Mouse (Mus musculus): ENCODE results near the gene Gtf2ird1.
"Not testable (repeated sequence)": the region's sequence is repeated elsewhere in the genome, so short reads cannot be mapped to it uniquely, and the experiment has no call there.

Gtf2ird1 gene

DNA sequence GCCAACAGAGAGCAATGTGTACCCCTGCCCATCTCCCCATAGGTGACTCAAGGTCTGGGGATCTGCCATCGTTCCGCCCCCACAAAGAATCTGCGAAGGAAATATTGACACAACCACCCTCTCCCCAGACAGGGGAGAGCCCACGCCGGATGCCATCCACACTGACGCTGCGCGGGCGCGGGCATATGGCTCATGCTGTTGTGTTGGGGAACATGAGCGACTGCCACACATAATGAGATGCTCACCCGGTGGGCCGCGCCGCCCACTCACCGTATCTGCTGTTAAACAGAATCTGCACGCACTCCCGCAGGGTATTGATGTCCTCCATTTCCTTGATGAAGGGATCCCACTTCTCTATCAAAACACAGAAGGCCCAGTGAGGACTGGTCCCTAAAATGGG is 54.7 kb downstream of the Gtf2ird1 start:
- no peak for DNase-seq

DNA sequence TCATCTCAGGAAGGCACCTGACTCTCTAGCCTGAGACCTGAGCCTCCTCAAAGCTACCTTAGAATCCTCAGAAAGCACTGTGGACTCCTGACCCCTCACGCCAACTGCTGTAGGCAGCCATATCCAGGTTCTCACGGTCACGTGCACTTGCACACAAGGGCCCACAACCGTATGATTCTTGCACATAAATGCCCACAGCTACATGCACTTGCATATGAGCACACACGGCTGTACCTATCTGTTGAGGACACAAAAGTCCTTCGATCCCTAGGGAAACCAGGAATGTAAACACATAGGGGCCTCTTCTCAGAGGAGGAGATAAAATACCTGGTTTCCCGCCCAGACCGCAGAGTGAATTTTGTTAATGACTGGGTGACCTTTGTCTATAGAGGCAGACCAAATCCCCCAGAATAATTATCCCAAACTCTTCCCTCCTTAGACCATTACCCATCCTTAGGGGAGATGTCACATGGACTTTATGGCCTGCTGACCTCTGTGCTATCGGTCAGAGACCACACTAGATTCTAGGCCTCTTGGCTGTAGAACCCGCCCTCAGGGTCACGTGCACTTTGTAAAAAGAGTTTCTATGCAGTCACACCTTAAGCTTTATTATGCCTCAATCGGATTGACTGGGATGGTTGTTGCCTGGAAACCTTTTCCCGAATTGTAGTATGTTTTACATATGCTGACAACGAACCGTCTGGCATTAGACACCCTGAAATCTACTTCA is 58.9 kb downstream of the Gtf2ird1 start:
- DNase-seq, result no peak

DNA sequence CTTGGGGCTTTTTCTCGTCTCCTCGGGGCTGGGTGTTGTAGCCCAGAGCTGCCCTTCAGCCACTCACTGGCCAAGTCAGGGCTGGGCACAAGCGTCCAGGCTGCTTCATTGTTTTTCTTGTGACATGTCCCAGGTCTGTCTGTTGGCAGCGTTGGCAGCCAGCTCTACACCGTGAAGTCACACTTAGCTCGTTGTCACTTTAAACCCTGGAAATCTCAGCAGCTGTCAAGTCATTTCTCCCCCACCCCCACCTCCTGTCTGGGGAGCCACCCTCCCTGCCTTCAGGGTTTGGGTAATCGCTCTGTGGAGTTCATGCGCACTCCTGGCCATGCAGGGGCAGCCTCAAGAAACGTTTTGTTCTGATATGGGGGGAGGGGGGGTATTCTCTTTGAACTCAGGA is 60.0 kb downstream of the Gtf2ird1 start:
- no peak for DNase-seq

DNA sequence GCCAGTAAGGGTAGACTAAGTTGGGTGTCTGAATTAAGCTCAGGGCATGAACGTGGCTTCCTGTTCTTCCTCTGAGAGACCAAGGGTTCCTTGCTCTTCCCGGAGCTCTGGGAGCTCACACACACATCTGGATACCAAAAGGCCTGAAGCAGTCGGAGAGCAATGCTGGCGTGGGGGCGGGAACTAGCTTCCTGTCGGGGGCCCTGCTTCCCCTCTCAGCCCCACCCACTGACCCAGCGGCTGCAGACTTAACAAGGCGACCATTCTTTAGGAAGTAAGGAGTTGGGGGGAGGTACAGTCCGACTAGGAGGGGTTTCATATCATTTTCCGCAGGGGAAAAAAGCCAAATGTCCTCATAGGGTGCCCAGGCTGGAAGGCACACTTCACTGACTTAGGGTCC is 61.9 kb downstream of the Gtf2ird1 start:
- peak; percentile 83 for DNase-seq

DNA sequence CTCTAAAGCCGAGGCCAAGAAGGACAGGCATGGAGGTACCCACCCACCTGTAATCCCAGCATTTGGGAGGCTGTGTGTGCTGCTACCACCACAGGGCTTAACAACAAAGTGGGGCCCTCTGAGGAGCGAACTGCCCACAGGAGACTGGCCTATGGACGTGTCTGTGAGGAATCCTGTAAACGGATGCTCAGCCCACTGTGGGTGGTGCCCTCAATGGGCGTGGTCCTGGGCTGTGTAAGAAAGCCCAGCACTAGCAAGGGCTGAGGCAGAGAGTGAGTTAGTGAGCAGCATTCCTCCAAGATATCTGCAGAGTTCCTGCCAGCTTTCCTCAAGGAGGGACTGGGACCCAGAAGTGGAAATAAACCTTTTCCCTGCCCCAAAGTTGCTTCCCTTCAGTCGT is 62.9 kb downstream of the Gtf2ird1 start:
- peak; percentile 79 for DNase-seq

DNA sequence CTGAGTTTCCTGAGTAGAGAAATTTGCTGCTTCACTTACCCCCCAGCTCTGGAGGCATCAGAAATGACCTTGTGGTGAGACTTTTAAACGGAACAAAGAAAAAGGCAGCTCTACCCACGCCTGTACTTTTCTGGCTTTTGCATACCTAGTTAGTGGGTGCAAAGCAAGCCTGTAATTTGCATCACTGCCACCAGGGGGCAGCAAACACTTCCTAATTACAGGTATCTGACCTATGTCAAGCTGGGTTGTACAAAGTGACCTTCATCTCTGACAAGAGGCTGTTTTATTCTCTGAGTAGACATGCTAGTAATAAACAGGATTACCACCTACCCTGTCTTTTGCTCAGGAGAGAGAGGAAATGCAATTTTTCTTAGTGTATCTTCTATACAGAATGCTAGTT is 71.4 kb downstream of the Gtf2ird1 start:
- DNase-seq, result peak; percentile 85

DNA sequence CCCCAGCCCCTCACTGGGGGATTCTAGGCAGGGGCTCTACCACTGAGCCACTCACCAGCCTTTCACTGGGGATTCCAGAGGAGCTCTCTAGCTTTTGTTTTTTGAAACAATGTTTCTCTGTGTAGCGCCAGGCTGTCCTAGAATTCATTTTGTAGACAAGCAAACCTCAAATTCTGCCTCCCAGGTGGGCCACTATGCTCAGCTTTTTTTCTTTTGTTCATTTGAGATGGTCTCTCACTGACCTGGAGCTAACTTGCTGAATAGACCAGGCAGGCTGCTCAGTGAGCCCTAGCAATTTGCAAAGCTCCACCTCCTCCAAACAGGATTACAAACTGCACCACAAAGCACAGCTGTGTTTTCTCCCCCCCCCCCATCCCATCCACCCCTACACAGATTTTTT is 81.3 kb downstream of the Gtf2ird1 start:
- no peak for DNase-seq

DNA sequence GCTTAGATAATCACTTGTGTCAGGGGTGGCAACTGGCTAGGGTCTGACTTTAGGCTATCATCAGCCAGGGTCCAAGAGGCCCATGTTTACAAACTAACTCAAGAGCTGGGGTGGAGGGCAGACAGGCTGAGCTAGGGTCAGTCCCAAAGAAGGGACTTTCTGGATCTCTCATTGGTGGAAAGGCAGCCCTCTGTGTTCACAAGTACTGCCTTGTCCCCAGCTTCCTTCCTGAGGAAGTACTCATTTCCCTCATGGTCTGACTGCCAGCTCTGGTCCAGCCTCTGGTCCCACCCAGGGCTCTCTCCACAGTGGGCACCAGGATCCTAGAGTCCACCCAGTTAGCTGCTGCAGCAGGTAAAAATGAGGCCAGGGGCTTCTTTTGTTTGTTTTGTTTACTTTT is 82.0 kb downstream of the Gtf2ird1 start:
- DNase-seq, result no peak

DNA sequence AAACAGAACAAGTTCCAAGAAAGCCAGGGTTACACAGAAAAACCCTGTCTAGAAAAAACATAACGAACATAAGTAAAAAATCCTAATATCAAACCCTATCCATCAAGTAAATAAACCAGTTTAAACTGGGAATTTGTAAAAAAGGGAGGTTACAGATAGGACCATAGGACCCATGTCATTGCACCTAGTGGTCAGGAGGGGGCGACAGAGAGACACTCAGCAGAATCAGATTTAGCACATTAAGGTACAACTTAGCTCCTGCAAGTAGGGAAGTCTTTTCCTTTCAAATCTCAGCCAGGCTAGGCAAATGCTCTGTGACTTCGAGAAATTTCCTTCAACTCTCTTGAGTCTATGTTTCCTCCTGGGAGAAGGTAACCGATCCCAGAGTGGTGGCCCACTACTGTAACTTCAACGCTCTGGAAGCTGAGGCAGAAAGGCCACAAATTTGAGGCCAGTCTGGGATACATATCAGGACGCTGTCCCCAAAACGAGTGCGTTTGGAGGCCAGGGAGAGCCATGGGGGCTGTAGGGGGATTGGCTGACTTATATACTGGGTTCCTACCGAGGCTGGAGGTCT is 82.5 kb downstream of the Gtf2ird1 start:
- peak; percentile 41 for DNase-seq

DNA sequence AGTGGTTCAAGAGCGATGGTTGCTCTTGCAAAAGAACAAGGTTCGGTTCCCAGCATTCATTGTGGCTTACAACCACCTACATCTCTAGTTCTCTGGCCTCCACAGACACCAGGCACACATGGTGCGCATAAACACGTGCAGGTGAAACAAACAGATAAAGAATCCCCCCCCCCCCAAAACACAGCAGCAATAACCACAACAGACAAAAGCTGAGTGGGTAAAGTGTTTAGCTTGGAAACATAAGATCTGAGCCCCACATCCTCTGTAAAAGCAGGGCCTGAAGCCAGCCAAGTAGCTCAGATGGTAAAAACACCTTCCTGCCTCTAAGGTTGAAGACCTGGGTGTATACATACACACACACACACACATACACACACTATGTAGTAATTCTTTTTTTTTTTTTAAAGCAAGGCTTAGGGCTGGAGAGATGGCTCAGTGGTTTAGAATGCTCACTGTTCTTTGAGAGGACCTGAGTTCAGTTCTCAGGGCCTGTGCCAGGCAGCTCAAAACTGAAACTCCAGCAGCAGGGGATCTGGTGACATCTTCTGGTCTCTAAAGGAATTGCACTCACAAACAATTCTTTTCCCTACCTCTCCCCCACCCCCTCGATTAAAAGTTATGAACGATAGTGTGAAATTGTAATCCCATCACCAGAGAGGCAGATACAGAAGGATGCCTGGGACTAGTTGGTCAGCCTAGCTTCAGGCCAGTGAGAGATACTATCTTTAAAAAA is 83.4 kb downstream of the Gtf2ird1 start:
- DNase-seq, result no peak

DNA sequence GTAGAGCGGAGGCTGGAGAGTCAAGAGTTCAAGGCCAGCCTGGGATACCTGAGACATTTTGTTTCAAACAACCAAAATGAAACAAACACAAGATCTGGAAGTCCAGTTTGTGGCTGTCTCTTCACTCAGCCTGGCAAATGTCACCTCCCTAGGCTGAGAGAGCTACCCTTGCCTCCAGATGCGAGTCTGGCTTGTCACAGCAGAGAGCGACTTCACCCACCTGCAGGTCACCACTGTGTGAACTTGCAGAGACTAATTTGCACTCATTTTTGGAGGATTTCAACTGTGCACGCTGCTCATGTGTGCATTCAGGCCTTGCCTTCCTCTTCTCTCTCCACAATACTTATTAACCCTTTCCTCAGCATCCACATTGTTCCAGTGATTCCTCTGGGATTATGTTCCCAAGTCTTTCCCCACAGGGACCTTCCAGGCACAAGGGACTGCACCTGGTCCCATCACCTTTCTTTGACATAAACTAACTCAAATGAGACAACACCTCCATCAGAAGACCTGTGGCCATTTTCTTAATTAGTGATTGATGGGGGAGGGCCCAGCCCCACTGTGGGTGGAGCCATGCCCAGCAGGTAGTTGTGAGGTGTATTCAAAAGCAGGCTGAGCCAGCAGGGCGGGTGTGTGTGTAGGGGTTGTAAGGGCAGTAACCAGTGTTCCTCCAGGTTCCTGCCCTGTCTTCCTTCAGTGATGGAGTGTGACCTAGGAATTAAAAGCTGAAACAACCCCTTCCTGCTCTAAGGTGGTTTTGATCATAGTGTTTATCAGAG is 84.8 kb downstream of the Gtf2ird1 start:
- DNase-seq, result no peak

DNA sequence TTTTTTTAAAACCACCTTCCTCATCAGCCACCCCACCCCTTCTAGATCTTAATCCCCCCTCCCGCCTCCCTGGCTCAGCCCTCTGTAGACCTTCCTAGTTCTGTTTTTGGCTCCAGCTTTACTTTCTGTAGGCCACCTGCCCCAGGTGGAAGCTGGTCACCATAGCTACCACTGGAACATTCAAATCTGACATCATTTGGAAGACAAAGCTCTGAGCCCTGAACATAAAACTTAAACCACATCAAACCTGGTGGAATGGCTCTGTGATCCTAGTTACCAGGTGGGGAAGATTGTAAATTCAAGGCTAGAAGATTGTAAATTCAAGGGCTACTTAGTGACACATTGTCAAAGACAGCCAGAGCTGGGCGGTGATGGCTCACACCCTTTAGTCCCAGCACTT is 85.7 kb downstream of the Gtf2ird1 start:
- DNase-seq, result no peak

DNA sequence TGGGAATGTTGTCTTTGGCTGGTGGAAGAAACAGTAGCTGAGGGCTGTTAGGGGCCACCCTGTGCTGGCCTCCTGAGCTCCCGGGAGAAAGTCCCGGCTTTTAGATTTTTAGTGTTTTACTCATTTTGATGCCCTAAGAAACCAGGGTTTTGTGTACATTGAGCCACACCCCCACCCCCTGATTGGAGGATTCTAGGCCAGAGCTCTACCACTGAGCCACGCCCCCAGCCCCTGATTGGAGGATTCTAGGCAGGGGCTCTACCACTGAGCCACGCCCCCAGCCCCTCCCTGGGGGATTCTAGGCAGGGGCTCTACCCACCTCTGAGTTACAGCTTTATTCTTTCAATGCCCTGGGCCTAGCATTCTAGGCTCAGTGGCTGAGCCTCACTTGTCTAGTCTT is 97.4 kb downstream of the Gtf2ird1 start:
- no peak for DNase-seq

DNA sequence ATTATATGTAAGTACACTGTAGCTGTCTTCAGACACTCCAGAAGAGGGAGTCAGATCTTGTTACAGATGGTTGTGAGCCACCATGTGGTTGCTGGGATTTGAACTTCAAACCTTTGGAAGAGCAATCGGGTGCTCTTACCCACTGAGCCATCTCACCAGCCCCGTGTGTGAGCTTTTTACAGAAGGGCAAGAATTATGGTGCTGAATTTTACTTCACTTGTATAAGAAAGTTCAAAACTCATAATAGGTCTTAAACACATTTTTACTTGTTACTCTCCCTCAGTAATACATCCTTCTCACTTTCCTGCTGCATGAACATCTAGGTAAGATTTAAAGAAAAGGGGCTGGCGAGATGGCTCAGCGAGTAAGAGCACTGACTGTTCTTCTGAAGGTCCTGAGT is 101.1 kb downstream of the Gtf2ird1 start:
- not testable (repeated sequence) for DNase-seq

DNA sequence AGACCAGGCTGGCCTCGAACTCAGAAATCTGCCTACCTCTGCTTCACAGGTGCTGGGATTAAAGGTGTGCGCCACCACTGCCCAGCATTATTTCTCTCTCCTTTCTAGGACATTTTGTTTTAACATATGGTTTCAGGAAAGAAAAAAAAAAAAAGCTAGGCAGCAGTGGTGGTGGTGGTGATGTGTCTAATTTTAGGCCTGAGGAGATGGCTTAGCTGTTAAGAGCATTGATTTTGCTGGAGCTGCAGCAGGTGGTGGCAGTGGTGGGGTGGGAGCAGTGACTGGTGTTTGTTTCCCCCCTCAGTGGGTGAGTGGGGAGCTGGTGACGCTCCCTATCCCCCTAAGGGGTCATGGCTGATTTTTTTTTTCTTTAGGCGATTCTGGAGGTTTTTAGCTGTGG is 103.4 kb downstream of the Gtf2ird1 start:
- DNase-seq, result no peak

DNA sequence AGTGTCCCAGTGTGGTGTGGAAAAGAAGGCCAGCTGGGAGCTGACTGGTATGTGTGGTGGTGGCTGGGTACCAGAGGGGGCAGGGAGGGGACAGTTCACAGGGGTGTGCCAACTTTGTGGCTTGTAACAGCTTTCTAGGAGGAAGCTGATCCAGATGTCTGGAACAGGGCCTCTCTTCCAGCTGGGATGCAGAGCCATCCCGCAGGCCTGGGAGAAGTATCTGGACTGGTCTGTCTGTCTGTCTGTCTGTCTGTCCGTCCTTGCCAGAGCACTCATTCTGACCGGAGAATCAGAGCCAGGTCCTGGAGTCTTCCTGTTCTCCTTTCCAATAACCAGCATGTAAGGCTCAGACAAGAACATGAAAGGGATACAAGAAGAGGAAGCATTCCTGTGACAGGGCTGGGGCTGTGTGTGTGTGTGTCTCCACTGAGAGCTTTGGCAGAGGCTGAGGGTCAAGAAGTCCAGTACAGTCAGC is 104.0 kb downstream of the Gtf2ird1 start:
- DNase-seq, result peak; percentile 13

DNA sequence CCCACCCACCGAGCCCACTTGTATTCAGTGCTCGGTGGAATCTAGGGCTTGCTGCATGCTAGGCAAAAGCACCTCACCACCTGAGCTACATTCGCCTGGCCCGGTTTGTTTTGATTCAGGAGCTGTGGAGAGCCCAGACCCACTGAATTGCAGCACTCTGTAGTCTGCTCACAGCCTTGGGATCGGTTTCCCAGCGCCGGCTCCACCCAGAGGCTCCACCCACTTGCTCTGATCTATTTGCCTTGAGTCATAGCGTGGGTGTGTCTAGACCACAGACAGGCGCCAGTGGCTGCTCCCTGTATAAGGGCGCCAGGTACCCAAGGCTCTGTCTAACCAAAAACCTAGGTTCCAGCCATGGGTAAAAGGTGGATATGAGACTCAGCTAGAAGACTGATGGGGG is 105.9 kb downstream of the Gtf2ird1 start:
- peak; percentile 84 for DNase-seq

DNA sequence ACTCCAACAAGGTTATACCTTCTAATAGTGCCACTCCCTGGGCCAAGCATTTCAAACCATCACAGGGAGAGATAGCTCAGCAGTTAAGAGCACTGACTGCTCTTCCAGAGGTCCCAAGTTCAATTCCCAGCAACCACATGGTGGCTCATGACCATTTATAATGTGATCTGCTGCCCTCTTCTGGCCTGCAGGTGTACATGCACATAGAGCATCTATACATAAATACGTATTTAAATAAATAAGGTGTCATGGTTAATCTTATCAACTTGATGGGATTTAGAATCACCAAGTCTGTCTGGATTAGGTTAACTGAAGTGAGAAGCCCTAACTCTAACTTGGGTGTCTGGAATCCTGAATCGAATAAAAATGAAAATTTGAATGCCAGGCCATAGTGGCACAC is 109.5 kb downstream of the Gtf2ird1 start:
- DNase-seq, result no peak

DNA sequence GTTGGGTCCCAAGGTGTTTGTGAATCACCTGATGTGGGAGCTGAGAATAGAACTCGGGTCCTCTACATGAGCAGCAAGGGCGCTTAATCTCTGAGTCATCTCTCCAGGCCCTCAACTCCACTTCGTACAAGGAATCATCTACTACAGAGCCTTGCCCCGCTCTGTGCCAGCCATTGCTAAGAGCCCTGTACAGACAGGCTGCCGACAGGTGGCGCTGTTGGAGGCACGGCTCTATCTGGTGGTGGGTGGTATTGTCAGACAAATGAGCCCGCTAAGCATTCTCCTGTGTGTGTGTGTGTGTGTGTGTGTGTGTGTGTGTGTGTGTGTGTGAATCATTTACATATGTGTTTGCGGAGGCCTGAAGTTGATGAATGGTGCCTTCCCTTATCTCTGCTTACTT is 111.1 kb downstream of the Gtf2ird1 start:
- DNase-seq, result peak; percentile 41

DNA sequence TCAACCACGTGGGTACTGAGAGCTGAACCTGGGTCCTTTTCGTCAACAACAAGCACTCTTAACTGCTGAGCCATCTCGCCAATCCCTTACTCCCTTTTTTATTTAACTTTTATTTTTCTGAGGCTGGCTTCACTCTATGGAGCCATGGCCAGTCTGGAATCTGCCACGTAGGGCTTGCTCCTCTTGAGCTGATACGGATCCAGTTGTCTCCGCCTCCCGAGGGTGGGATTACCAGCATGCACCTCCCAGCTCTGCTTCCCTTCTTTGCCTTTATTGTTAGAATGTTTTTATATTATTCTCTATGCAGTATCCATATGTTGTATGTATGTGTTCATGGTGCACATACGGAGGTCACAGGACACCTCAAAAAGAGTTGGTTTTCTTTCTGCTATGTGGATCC is 112.4 kb downstream of the Gtf2ird1 start:
- DNase-seq, result no peak

DNA sequence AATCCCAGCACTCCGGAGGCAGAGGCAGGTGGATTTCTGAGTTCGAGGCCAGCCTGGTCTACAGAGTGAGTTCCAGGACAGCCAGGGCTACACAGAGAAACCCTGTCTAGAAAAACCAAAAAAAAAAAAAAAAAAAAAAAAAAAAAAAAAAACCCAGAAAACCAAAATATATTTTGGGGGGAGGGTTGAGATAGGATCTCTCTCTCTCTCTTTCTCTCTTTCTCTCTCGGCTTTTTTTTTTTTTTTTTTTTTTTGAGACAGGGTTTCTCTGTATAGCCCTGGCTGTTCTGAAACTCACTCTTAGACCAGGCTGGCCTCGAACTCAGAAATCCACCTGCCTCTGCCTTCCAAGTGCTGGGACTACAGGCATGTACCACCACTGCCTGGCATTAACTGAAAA is 113.0 kb downstream of the Gtf2ird1 start:
- not testable (repeated sequence) for DNase-seq

DNA sequence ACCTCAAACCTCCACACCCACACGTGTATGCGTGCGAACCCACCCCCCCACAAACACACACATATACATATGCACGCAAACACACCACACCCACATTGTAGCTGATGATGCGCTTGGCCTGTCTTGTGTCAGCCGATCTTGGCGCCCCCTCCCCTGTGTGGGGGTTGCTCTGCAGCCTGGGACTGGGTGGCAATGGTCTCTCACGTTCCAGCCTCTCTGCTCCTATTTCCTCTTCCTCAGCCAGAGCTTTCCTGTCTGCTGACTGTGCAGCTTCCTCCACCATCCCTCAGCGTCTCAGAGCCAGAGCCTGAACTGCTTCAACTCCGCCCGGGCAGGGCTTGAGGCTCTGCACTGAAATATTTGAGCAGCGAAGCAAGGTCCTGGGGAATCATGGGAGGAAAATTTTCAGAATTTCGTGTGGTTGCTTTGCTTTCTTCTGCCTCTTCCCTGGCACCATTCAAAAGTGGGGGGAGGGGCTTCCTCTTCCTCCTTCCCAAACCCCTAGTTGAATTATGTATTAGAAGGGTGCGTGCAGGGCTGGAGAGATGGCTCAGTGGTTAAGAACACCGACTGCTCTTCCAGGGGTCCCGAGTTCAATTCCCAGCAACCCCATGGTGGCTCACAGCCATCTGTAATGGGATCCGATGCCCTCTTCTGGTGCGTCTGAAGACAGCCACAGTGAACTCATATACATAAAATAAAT is 113.9 kb downstream of the Gtf2ird1 start:
- peak; percentile 12 for DNase-seq

DNA sequence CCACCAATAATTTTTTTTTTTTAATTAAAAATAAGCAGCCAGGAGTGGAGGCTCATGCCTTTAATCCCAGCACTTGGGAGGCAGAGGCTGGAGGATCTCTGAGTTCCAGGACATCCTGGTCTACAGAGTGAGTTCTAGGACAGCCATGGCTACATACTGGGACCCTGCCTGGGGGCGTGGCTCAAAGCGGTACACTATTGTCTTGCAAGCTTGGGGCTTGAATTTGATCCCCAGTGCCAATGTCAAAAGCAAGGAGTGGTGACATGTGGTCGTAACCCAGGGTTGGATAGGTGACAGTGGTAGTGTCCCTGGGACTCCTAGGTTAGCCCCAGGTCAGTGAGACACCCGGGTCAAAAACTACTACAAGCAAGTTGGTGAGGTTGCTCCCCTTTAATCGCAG is 114.8 kb downstream of the Gtf2ird1 start:
- DNase-seq, result no peak
